Mouse (Mus musculus) heart, postnatal 10 days (tissue): ENCODE data around the gene Klrb1b. TPM values are rescaled to one million over a fixed set of nuclear protein-coding genes. Genes with fewer than 3 reads are reported as not detected.

Experiments used
- DNase-seq, 2 experiments: peaks; one replicate each; pipeline ENCODE4 v3.0.0; 2021
- intact Hi-C: fragments of 180-260 bp; cut with DNase I; formaldehyde crosslinking; loops from one replicate; pipeline ENCODE4 v1.15.1; 2025
- total RNA-seq, 2 experiments: library from RNA; stranded (reverse); gene quantifications; 2 replicates each; pipeline ENCODE4 v1.2.3; 2021

Klrb1b gene
- total RNA-seq, 2 experiments from 2014 or later: not detected

DNA sequence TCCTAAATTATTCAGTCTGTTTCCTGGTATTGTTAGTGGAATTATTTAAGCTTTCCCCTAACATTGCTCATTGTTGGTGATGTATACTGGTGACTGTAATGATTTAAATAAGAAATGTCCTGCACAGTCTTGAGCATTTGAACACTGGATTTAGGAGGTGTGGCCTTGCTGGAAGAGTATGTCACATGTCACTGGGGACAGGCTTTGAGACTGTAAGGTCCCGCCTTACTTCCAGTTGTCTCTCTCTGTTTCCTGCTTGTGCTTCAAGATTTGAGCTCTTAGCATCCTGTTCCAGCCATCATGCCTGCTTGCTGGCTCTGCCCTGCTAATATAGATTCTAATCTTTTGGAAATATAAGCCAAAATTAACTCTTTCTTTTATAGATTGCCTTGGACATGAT is 60.9 kb downstream of the Klrb1b start:
- DNase-seq: no peak
- intact Hi-C loops: loop anchor here (10.0 kb wide), 1 partner anchor 330 kb away; the partner anchor contains the start of gene Fkbp4

DNA sequence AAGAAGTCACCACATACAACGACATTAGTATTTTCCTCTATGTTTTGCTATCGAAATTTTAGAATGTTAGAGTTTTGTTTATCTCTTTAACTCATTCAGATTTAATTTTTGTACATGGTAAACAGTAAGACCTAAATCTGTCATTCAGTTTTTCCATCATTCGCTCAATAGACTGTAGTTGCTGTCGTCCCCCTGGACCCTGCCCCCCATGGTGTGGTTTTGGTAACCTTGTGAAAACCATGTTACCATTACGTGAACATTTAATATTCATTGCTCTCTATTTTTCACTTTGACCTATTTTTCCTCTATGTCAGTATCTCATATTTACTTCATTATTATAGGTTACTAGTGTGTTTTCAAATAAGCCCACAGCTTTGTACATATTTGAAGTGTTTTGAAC is 61.5 kb downstream of the Klrb1b start:
- intact Hi-C loops: loop anchor here (1.0 to 10.0 kb wide), 3 partner anchors 38 to 330 kb away; partner anchors contain the start of gene Fkbp4
- DNase-seq: no peak

- peak; percentile 96 to 97 for DNase-seq
- intact Hi-C loops: loop anchor here (1.0 to 10.0 kb wide), 3 partner anchors 38 to 329 kb away; partner anchors contain the start of gene Fkbp4
Observed at GRCm38 (mm10) chr6:128763736-128764523, 62.2 kb downstream of the Klrb1b start.

Other genes with a start within 250 kb of the Klrb1b start
- gene A2ml1, start 244.7 kb downstream of the Klrb1b start, total RNA-seq: not detected
- gene Klrb1a, start 202.8 kb downstream of the Klrb1b start, total RNA-seq: not detected
- not detected for gene Clec2h, start 163.9 kb downstream of the Klrb1b start, total RNA-seq
- not detected for gene Klrb1, start 103.3 kb downstream of the Klrb1b start, total RNA-seq
- gene Klrb1c, start 37.1 kb downstream of the Klrb1b start, total RNA-seq: not detected
- not detected for gene Gm44511, start within 50 bp of the Klrb1b start, total RNA-seq
- under 1 TPM in 1 of 2 experiments, not detected in 1; 0.10 TPM for gene Clec2i, start 61.3 kb upstream of the Klrb1b start, total RNA-seq
- gene BC035044, start 64.8 kb upstream of the Klrb1b start, total RNA-seq: under 1 TPM; 0.42 to 0.65 TPM
- gene Clec2g, start 108.0 kb upstream of the Klrb1b start, total RNA-seq: 1 to 10 TPM; 2.5 to 3.5 TPM
- not detected for gene Klrb1f, start 219.6 kb upstream of the Klrb1b start, total RNA-seq